Mouse (Mus musculus): Measurements from ENCODE around the gene Tacr2. TPM values are rescaled to one million over a fixed set of nuclear protein-coding genes. Genes with fewer than 3 reads are reported as not detected.

Gene Tacr2
- polyA plus RNA-seq, 1 experiment from 2014 or later: 1.4 TPM

- H3K9ac ChIP-seq (ENCODE audit: low read length): no peak overlapping the region
- H3K4me1 ChIP-seq (ENCODE audit: control insufficient read depth, insufficient read depth, low read length): peaks cover 9% of the 10 kb centered on the region; the same call in 1 of the 2 replicates
- 8% methylated on average over 8 of the region's 8 CpGs for WGBS
- no peaks in the 10 kb centered on the region for H3K27me3 ChIP-seq (ENCODE audit: control insufficient read depth, insufficient read depth, low read length)
- no peaks in the 10 kb centered on the region for H3K9me3 ChIP-seq (replicated peaks; ENCODE audit: control insufficient read depth, low read length)
- no peak overlapping the region for H3K4me3 ChIP-seq (replicated peaks; ENCODE audit: low read length)
- H3K27ac ChIP-seq (ENCODE audit: low read length): peak overlapping the region; percentile 68
- ATAC-seq (ENCODE audit: insufficient read depth, low FRiP score): peak; percentile 85
- H3K36me3 ChIP-seq (ENCODE audit: control insufficient read depth, insufficient read depth, low read length): no peaks in the 10 kb centered on the region
- H3K4me2 ChIP-seq (ENCODE audit: low read depth, low read length): no peak overlapping the region; the same call in 1 of the 2 replicates
These were observed 4.4 kb upstream of the Tacr2 start for GRCm38 (mm10) chr10:62247815-62248214.

GRCm38 (mm10) chr10:62252496-62253235, 428 bp downstream of the Tacr2 start:
- no peak overlapping the region for H3K27ac ChIP-seq (ENCODE audit: low read length)
- no peak for ATAC-seq (ENCODE audit: insufficient read depth, low FRiP score)
- no peaks in the 10 kb centered on the region for H3K27me3 ChIP-seq (ENCODE audit: control insufficient read depth, insufficient read depth, low read length)
- no peak overlapping the region for H3K4me3 ChIP-seq (replicated peaks; ENCODE audit: low read length)
- no peak overlapping the region for H3K4me2 ChIP-seq (ENCODE audit: low read depth, low read length)
- 81% methylated on average over 27 of the region's 27 CpGs for WGBS
- H3K36me3 ChIP-seq (ENCODE audit: control insufficient read depth, insufficient read depth, low read length): no peaks in the 10 kb centered on the region
- H3K4me1 ChIP-seq (ENCODE audit: control insufficient read depth, insufficient read depth, low read length): peaks cover 6% of the 10 kb centered on the region; the same call in 1 of the 2 replicates
- H3K9ac ChIP-seq (ENCODE audit: low read length): no peak overlapping the region
- no peaks in the 10 kb centered on the region for H3K9me3 ChIP-seq (replicated peaks; ENCODE audit: control insufficient read depth, low read length)

GRCm38 (mm10) chr10:62258298-62258697, 6.1 kb downstream of the Tacr2 start:
- Histone ChIP-seq H3K9me3 (replicated peaks; ENCODE audit: control insufficient read depth, low read length) (no peaks in the 10 kb centered on the region), H3K27me3 (ENCODE audit: control insufficient read depth, insufficient read depth, low read length) (no peaks in the 10 kb centered on the region), H3K9ac (ENCODE audit: low read length) (no peak overlapping the region), H3K36me3 (ENCODE audit: control insufficient read depth, insufficient read depth, low read length) (no peaks in the 10 kb centered on the region), H3K27ac (ENCODE audit: low read length) (no peak overlapping the region), H3K4me1 (ENCODE audit: control insufficient read depth, insufficient read depth, low read length) (no peaks in the 10 kb centered on the region), H3K4me2 (ENCODE audit: low read depth, low read length) (no peak overlapping the region), H3K4me3 (replicated peaks; ENCODE audit: low read length) (no peak overlapping the region)
- no peak for ATAC-seq (ENCODE audit: insufficient read depth, low FRiP score)
- WGBS: 81% methylated on average over 5 of the region's 5 CpGs

- Histone ChIP-seq H3K4me1 (ENCODE audit: control insufficient read depth, insufficient read depth, low read length) (no peaks in the 10 kb centered on the region), H3K4me2 (ENCODE audit: low read depth, low read length) (no peak overlapping the region), H3K9me3 (replicated peaks; ENCODE audit: control insufficient read depth, low read length) (no peaks in the 10 kb centered on the region), H3K27me3 (ENCODE audit: control insufficient read depth, insufficient read depth, low read length) (no peaks in the 10 kb centered on the region), H3K27ac (ENCODE audit: low read length) (no peak overlapping the region), H3K4me3 (replicated peaks; ENCODE audit: low read length) (no peak overlapping the region), H3K36me3 (ENCODE audit: control insufficient read depth, insufficient read depth, low read length) (no peaks in the 10 kb centered on the region), H3K9ac (ENCODE audit: low read length) (no peak overlapping the region)
- ATAC-seq (ENCODE audit: insufficient read depth, low FRiP score): peak; percentile 79
- 17% methylated on average over 18 of the region's 18 CpGs for WGBS
These were observed 9.1 kb downstream of the Tacr2 start for GRCm38 (mm10) chr10:62261115-62261886.

- Histone ChIP-seq H3K4me3 (replicated peaks; ENCODE audit: low read length) (no peak overlapping the region), H3K36me3 (ENCODE audit: control insufficient read depth, insufficient read depth, low read length) (no peaks in the 10 kb centered on the region), H3K4me1 (ENCODE audit: control insufficient read depth, insufficient read depth, low read length) (no peaks in the 10 kb centered on the region), H3K9me3 (replicated peaks; ENCODE audit: control insufficient read depth, low read length) (no peaks in the 10 kb centered on the region), H3K9ac (ENCODE audit: low read length) (no peak overlapping the region), H3K27me3 (ENCODE audit: control insufficient read depth, insufficient read depth, low read length) (no peaks in the 10 kb centered on the region), H3K27ac (ENCODE audit: low read length) (no peak overlapping the region), H3K4me2 (ENCODE audit: low read depth, low read length) (no peak overlapping the region)
- 0 out of 2 replicates have a peak, but pooled peaks have one; percentile 35 for ATAC-seq (ENCODE audit: insufficient read depth, low FRiP score)
- 27% methylated on average over 2 of the region's 2 CpGs for WGBS
These were observed 12.1 kb downstream of the Tacr2 start for GRCm38 (mm10) chr10:62264299-62264698.

- Histone ChIP-seq H3K27ac (ENCODE audit: low read length) (no peak overlapping the region), H3K9ac (ENCODE audit: low read length) (no peak overlapping the region), H3K4me2 (ENCODE audit: low read depth, low read length) (no peak overlapping the region), H3K36me3 (ENCODE audit: control insufficient read depth, insufficient read depth, low read length) (peaks cover 13% of the 10 kb centered on the region; the same call in 1 of the 2 replicates), H3K4me3 (replicated peaks; ENCODE audit: low read length) (no peak overlapping the region), H3K27me3 (ENCODE audit: control insufficient read depth, insufficient read depth, low read length) (no peaks in the 10 kb centered on the region), H3K4me1 (ENCODE audit: control insufficient read depth, insufficient read depth, low read length) (no peaks in the 10 kb centered on the region), H3K9me3 (replicated peaks; ENCODE audit: control insufficient read depth, low read length) (no peaks in the 10 kb centered on the region)
- ATAC-seq (ENCODE audit: insufficient read depth, low FRiP score): no peak
- WGBS: 70% methylated on average over 16 of the region's 16 CpGs
These were observed 17.0 kb downstream of the Tacr2 start for GRCm38 (mm10) chr10:62269278-62269677.

GRCm38 (mm10) chr10:62275235-62275634, 23.0 kb downstream of the Tacr2 start:
- H3K4me2 ChIP-seq (ENCODE audit: low read depth, low read length): no peak overlapping the region
- no peak overlapping the region for H3K27ac ChIP-seq (ENCODE audit: low read length)
- H3K4me3 ChIP-seq (replicated peaks; ENCODE audit: low read length): no peak overlapping the region
- no peaks in the 10 kb centered on the region for H3K9me3 ChIP-seq (replicated peaks; ENCODE audit: control insufficient read depth, low read length)
- WGBS: 26% methylated on average over 4 of the region's 4 CpGs
- peaks cover 16% of the 10 kb centered on the region for H3K36me3 ChIP-seq (ENCODE audit: control insufficient read depth, insufficient read depth, low read length)
- no peak overlapping the region for H3K9ac ChIP-seq (ENCODE audit: low read length)
- no peaks in the 10 kb centered on the region for H3K27me3 ChIP-seq (ENCODE audit: control insufficient read depth, insufficient read depth, low read length)
- H3K4me1 ChIP-seq (ENCODE audit: control insufficient read depth, insufficient read depth, low read length): no peaks in the 10 kb centered on the region
- ATAC-seq (ENCODE audit: insufficient read depth, low FRiP score): no peak

GRCm38 (mm10) chr10:62277499-62278293, 25.5 kb downstream of the Tacr2 start:
- Histone ChIP-seq H3K36me3 (ENCODE audit: control insufficient read depth, insufficient read depth, low read length) (peaks cover 28% of the 10 kb centered on the region), H3K27me3 (ENCODE audit: control insufficient read depth, insufficient read depth, low read length) (no peaks in the 10 kb centered on the region), H3K9ac (ENCODE audit: low read length) (no peak overlapping the region), H3K4me2 (ENCODE audit: low read depth, low read length) (no peak overlapping the region), H3K9me3 (replicated peaks; ENCODE audit: control insufficient read depth, low read length) (no peaks in the 10 kb centered on the region), H3K27ac (ENCODE audit: low read length) (no peak overlapping the region), H3K4me1 (ENCODE audit: control insufficient read depth, insufficient read depth, low read length) (no peaks in the 10 kb centered on the region), H3K4me3 (replicated peaks; ENCODE audit: low read length) (no peak overlapping the region)
- no peak for ATAC-seq (ENCODE audit: insufficient read depth, low FRiP score)
- 93% methylated on average over 18 of the region's 19 CpGs for WGBS

Measured in stomach, embryonic 16.5 days (tissue).